Mouse (Mus musculus): Measurements from ENCODE around the gene Ankrd2.

DNA sequence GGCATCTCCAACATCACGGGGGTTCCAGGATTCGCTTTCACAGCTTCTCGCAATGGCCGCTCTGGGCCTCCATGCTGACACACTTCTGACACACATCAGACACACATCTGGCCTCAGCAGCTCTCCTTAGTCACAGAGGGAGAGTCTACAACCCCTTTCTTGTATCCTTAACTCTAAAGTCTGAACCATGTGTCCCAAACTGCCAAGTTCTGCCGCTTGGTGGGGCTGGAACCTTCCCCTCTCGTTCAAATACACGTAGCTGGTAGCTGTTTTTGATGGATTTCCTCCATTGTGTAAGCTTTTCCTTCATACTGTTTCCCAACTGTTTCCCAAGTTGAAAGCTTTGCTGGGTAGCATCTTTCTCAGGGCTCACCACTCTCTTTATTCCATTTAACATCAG is 35.4 kb downstream of the Ankrd2 start:
- TF ChIP-seq GATA1 (IDR thresholded peaks at IDR 0.05; ENCODE audit: borderline replicate concordance, low read length) (no peak), FLI1 (IDR thresholded peaks at IDR 0.05; ENCODE audit: low read length) (no peak)
